Mouse (Mus musculus) midbrain, embryonic 14.5 days (tissue): Measurements from ENCODE around the gene Cdk14. TPM values are rescaled to one million over a fixed set of nuclear protein-coding genes. Genes with fewer than 3 reads are reported as not detected.

Source experiments
- ATAC-seq: fragments of 200-750 bp; cut with Nextera tagmentation; 2 replicates; pipeline ENCODE4 v1.8.0; 2017; ENCODE audit warnings: moderate number of reproducible peaks, moderate library complexity; ENCODE audit not compliant: low FRiP score, low TSS enrichment
- DNase-seq: peaks from one replicate; pipeline ENCODE4 v3.0.0-alpha.2; 2015
- H3K27ac ChIP-seq: fragments of 300-500 bp; sonication (generic); replicated peaks from 2 replicates; pipeline ENCODE4 v1.5.1; 2014; ENCODE audit warnings: mild to moderate bottlenecking, low read depth, low read length, moderate library complexity
- H3K27me3 ChIP-seq: fragments of 300-500 bp; sonication (generic); 2 replicates; pipeline ENCODE4 v1.6.1; 2014; ENCODE audit warnings: low read length, control low read depth, mixed read lengths; ENCODE audit not compliant: control insufficient read depth, insufficient read depth
- H3K36me3 ChIP-seq: fragments of 300-500 bp; sonication (generic); 2 replicates; pipeline ENCODE4 v1.6.1; 2014; ENCODE audit warnings: low read length, control low read depth; ENCODE audit not compliant: control insufficient read depth, insufficient read depth
- H3K4me1 ChIP-seq: fragments of 300-500 bp; sonication (generic); 2 replicates; pipeline ENCODE4 v1.6.1; 2014; ENCODE audit warnings: mild to moderate bottlenecking, antibody characterized with exemption, low read length, control low read depth; ENCODE audit not compliant: control insufficient read depth, insufficient read depth
- H3K4me2 ChIP-seq: fragments of 300-500 bp; sonication (generic); 2 replicates; pipeline ENCODE4 v1.6.1; 2014; ENCODE audit warnings: mild to moderate bottlenecking, low read length, moderate library complexity
- H3K4me3 ChIP-seq: fragments of 300-500 bp; sonication (generic); replicated peaks from 2 replicates; pipeline ENCODE4 v1.5.1; 2014; ENCODE audit warnings: low read depth, low read length
- H3K9ac ChIP-seq: fragments of 300-500 bp; sonication (generic); replicated peaks from 2 replicates; pipeline ENCODE4 v1.6.1; 2014; ENCODE audit warnings: mild to moderate bottlenecking, low read length, moderate library complexity
- H3K9me3 ChIP-seq: fragments of 300-500 bp; sonication (generic); 2 replicates; pipeline ENCODE4 v1.6.1; 2016; ENCODE audit warnings: low read length, control low read depth, mixed read lengths; ENCODE audit not compliant: control insufficient read depth
- WGBS: fragments of 180-500 bp; shearing (Covaris S2); extraction: QIAGEN DNeasy Blood & Tissue Kit; methylation state at CpG from one replicate; pipeline ENCODE4 v1.1.7; 2014; 5-methylcytosine and 5-hydroxymethylcytosine counted together
- polyA plus RNA-seq: library from polyadenylated mRNA; unstranded; fragments of >200 nt; fragmentation: Nextera tagmentation; extraction: Ambion mirVana; gene quantifications from 2 replicates; pipeline ENCODE4 v1.2.1, GENCODE M21; 2014

The Cdk14 gene
- polyA plus RNA-seq, 1 experiment from 2014 or later, result 54.0 TPM

- no peak overlapping the region for H3K9ac ChIP-seq
- H3K36me3 ChIP-seq, result no peaks in the 10 kb centered on the region
- no peaks in the 10 kb centered on the region for H3K27me3 ChIP-seq
- 93% methylated on average over 5 of the region's 5 CpGs for WGBS
- no peak overlapping the region for H3K27ac ChIP-seq
- no peak overlapping the region for H3K4me2 ChIP-seq
- H3K4me3 ChIP-seq, result no peak overlapping the region
- DNase-seq (no peak), ATAC-seq (no peak)
- H3K4me1 ChIP-seq, result no peaks in the 10 kb centered on the region
- no peaks in the 10 kb centered on the region for H3K9me3 ChIP-seq
These were observed 280.3 kb downstream of the Cdk14 start for GRCm38 (mm10) chr5:5139855-5140254.

- Histone ChIP-seq H3K9me3 (no peaks in the 10 kb centered on the region), H3K9ac (no peak overlapping the region), H3K27ac (no peak overlapping the region; the same call in 1 of the 2 replicates), H3K27me3 (no peaks in the 10 kb centered on the region), H3K36me3 (no peaks in the 10 kb centered on the region), H3K4me1 (no peaks in the 10 kb centered on the region; the same call in 1 of the 2 replicates), H3K4me3 (no peak overlapping the region), H3K4me2 (no peak overlapping the region)
- 77% methylated on average over 13 of the region's 13 CpGs for WGBS
- no peak for ATAC-seq
- no peak for DNase-seq
These were observed 285.1 kb downstream of the Cdk14 start for GRCm38 (mm10) chr5:5134905-5135511.

- ATAC-seq (peak; percentile 40; the same call in 1 of the 2 replicates), DNase-seq (no peak)
- 44% methylated on average over 6 of the region's 6 CpGs for WGBS
- Histone ChIP-seq H3K9ac (no peak overlapping the region), H3K4me3 (no peak overlapping the region), H3K9me3 (no peaks in the 10 kb centered on the region), H3K4me2 (no peak overlapping the region), H3K27me3 (no peaks in the 10 kb centered on the region), H3K4me1 (no peaks in the 10 kb centered on the region; the same call in 1 of the 2 replicates), H3K36me3 (no peaks in the 10 kb centered on the region), H3K27ac (no peak overlapping the region)
These were observed 285.8 kb downstream of the Cdk14 start for GRCm38 (mm10) chr5:5134143-5134904.

- ATAC-seq, result no peak
- H3K4me1 ChIP-seq, result no peaks in the 10 kb centered on the region
- no peaks in the 10 kb centered on the region for H3K9me3 ChIP-seq
- no peaks in the 10 kb centered on the region for H3K27me3 ChIP-seq
- H3K4me3 ChIP-seq, result no peak overlapping the region
- 65% methylated on average over 1 of the region's 1 CpGs for WGBS
- no peak overlapping the region for H3K27ac ChIP-seq
- DNase-seq, result no peak
- H3K36me3 ChIP-seq, result no peaks in the 10 kb centered on the region
- H3K9ac ChIP-seq, result no peak overlapping the region
- no peak overlapping the region for H3K4me2 ChIP-seq
These were observed 291.3 kb downstream of the Cdk14 start for GRCm38 (mm10) chr5:5128852-5129251.

- Histone ChIP-seq H3K36me3 (no peaks in the 10 kb centered on the region), H3K9ac (no peak overlapping the region), H3K9me3 (no peaks in the 10 kb centered on the region), H3K4me1 (no peaks in the 10 kb centered on the region), H3K27me3 (no peaks in the 10 kb centered on the region), H3K4me3 (no peak overlapping the region), H3K4me2 (no peak overlapping the region), H3K27ac (no peak overlapping the region)
- whole genome bisulfite sequencing, result 87% methylated on average over 4 of the region's 4 CpGs
- ATAC-seq, result no peak
- DNase-seq, result no peak
These were observed 295.5 kb downstream of the Cdk14 start for GRCm38 (mm10) chr5:5124645-5125044.

GRCm38 (mm10) chr5:5116775-5117522 lies 303.2 kb downstream of the Cdk14 start:
- Histone ChIP-seq H3K9ac (no peak overlapping the region), H3K27me3 (no peaks in the 10 kb centered on the region), H3K4me1 (peaks cover 15% of the 10 kb centered on the region; the same call in 1 of the 2 replicates), H3K4me2 (no peak overlapping the region), H3K9me3 (no peaks in the 10 kb centered on the region), H3K36me3 (no peaks in the 10 kb centered on the region), H3K4me3 (no peak overlapping the region), H3K27ac (no peak overlapping the region)
- no peak for DNase-seq
- no peak for ATAC-seq
- WGBS, result 67% methylated on average over 5 of the region's 5 CpGs

GRCm38 (mm10) chr5:5115546-5115945 lies 304.6 kb downstream of the Cdk14 start:
- no peak for ATAC-seq
- WGBS, result 61% methylated on average over 1 of the region's 1 CpGs

GRCm38 (mm10) chr5:5109621-5110020 lies 310.5 kb downstream of the Cdk14 start:
- H3K27ac ChIP-seq, result no peak overlapping the region
- H3K36me3 ChIP-seq, result no peaks in the 10 kb centered on the region
- H3K9me3 ChIP-seq, result no peaks in the 10 kb centered on the region
- DNase-seq (no peak), ATAC-seq (no peak)
- 83% methylated on average over 3 of the region's 3 CpGs for WGBS
- no peak overlapping the region for H3K4me3 ChIP-seq
- H3K4me2 ChIP-seq, result no peak overlapping the region
- H3K9ac ChIP-seq, result no peak overlapping the region
- H3K27me3 ChIP-seq, result no peaks in the 10 kb centered on the region
- H3K4me1 ChIP-seq, result peaks cover 16% of the 10 kb centered on the region; the same call in 1 of the 2 replicates

More at GRCm38 (mm10) chr5:5115546-5115945, 304.6 kb downstream of the Cdk14 start:
- Histone ChIP-seq H3K9me3 (no peaks in the 10 kb centered on the region), H3K4me3 (no peak overlapping the region), H3K36me3 (no peaks in the 10 kb centered on the region), H3K4me2 (no peak overlapping the region), H3K9ac (no peak overlapping the region), H3K27me3 (no peaks in the 10 kb centered on the region), H3K4me1 (peaks cover 23% of the 10 kb centered on the region; the same call in 1 of the 2 replicates), H3K27ac (no peak overlapping the region)
- DNase-seq, result no peak
